Mouse (Mus musculus) cerebral cortex, adult 2 months (tissue): ENCODE results near the gene Socs7.

Source experiments
- WGBS: fragments of 180-500 bp; shearing (Covaris S2); methylation state at CpG from one replicate; pipeline ENCODE4 v1.1.7; 2018; 5-methylcytosine and 5-hydroxymethylcytosine counted together

Gene Socs7

DNA sequence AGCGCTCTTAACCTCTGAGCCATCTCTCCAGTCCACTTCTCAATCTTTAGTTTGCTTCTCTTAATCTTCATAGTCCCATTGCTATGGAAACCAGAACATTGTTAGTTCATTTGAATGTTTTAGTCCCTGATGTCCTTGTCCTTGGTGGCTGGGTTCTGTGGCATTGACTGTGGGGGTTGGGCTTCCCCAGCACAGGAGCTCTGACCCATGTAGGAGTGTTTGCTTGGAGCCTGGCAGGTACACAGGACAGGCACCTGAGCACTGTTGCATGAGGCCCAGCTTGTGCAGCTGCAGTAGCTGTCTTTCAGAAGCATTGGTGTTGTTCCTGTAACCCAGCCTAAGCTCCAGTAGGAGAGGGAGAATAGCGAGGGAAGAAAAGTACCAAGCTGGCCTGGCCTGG is 25.5 kb downstream of the Socs7 start:
- 95% methylated on average over 2 of the region's 2 CpGs for whole genome bisulfite sequencing

DNA sequence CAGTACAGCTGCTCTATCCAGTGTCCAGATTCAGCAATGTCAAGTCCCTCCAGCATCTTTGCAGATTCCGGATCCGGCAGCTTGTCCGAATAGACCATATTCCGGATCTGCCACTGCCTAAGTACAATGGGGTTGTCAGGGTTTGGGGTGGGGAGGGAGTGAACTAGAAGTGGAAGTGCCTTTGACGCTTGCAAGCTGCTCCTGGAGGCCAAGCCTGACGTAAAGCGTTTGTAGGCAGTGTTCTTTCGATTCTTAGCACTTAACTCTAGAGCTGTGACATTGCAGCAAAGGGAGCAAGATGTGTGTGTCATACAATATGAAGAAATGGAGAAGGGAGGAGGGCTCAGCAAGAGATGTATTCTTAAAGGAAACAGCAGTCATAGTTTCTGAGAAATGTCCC is 26.8 kb downstream of the Socs7 start:
- WGBS = 60% methylated on average over 8 of the region's 8 CpGs

DNA sequence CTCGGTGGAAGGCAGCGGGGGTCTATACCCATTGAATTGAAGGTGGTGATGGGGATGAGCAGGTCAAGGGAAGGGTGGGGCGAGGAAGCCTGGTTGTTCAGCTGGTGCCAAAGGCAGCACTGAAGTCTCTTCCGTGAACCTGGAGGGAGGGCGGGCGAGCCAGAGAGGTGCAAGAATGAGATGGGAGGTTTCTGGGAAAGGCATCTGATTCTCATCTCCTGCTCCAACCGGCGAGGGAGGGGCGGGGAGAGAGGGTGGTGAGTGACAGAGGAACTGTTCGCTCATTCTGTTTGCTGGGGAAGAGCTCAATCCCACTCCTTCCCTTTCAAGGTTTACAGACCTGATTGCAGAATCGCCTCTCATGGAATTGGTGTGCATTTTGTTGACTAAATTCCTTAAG is 31.3 kb downstream of the Socs7 start:
- WGBS = 61% methylated on average over 11 of the region's 11 CpGs

DNA sequence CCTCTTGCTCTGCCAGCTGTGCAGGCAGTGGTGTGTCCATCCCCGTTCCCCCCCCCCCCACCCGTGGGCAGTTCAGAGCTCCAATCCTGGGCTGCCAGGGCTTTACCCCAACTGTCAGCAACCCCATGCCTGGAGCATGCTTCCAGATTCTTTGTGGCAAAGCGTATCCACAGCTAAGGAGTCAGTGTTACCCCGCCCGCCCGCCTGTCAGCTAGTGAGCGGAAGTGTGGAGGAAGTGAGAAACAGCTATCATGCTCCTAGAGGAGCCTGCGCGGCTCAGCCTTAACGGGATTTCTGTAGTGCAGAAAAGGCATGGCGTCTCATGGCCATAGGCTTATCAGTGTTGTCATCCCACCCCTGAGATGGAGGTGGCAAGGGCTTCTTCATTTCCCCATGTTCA is 31.8 kb downstream of the Socs7 start:
- WGBS = 41% methylated on average over 11 of the region's 11 CpGs

DNA sequence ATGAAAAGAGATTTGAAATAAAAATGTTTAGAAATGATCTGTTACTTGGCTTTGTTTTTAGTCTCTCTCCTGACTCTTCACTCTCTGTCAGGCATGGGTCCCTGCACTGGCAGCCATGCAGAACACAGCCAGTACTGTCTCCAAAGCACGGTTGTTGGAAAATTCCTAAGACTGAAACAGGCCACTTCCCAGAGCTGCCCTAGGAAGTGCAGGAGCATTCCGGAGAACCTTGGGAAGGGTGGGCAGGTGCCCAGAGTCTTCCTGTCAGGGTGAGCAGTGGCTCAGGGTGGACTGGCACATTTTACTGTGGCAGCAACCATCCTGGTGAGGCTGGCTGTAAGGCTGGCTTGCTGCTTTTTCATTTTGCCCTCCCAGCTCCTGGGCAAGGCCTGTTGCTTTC is 36.2 kb downstream of the Socs7 start:
- WGBS = 64% methylated on average over 2 of the region's 2 CpGs

DNA sequence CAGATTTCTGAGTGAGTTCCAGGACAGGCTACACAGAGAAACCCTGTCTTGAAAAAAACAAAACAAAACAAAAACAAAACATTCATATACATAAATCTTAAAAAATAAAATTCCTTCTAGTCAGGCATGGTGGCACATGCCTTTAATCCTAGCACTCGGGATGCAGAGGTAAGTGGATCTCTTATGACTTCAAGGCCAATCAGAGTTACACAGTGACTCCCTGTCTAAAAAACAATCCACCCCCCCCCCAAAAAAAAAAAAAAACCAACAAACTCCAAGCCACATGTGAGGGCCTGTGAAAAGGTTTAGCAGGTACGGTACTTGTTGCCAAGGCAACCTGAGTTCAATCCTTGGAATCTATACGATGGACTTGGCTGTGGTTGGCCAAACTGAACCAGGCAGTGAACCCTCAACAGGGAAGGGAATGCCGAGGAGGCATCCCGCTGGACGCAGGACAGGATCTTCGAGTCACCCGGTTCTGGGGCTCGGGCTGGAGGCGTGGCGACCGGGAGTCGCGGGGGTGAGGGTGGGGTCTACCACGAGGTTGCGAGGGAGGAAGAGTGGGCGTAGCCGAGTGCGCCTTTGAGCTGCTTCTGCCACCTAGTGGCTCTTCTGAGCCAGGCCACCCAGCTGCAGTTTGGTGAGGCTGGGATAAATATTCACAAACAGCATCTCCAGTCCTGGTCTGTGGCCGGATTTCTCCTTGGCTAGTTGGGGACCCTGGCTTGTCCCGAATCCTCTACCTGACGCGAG is 37.8 kb downstream of the Socs7 start:
- 3% methylated on average over 23 of the region's 23 CpGs for WGBS

DNA sequence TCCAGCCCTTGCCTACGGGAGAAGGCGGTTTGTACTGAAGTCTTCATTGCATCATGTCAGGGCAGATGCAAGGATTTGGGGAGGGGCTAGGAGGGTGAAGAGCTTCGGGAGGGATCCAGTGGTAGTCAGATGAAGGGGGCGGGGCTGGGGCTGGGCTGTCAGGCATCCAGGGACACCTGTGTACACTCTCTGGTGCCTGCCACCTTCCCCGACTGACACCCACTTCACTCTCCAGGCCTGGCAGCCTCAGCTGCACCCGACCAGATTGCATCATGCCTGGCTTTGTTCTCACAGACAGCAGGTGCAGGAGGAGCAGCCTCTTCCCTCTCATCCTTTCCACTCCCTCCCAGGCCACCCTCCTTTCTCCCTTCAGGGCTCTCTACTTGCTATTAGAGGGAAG is 38.7 kb downstream of the Socs7 start:
- WGBS = 15% methylated on average over 6 of the region's 6 CpGs

DNA sequence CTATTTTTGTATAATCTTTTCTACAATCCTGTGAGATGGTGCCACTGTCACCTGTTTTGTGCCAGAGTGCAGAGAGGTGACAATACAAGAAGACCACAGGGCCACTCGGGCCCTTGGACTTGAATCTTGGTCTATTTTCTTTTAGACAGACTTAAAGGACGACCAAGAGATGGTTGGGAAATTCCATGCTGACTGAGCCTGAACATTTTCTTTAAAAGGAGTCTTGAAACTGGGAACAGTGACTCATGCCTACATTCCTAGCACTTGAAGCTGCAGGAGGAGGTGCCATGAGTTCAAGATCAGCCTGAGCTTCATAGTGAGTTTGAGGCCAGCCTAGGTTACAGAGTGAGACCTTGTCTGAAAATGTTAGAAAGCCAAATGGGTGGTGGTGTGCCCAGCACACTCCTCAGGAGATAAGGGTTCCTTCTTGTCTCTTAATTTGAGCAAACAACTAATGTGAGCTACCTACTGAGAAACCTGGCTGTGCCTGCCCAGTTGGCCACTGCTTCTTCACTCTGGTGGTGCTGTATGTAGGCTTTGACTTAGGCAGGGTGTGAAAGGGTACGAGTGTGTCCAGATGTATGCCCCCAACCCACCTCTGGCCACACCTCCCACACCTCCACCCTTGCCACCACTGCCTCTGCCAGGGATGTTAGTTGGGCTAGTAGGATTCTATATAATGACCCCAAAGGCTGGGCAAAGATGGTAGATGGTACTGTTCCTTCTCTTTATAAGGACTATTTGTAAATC is 39.5 kb downstream of the Socs7 start:
- WGBS = 60% methylated on average over 3 of the region's 3 CpGs

DNA sequence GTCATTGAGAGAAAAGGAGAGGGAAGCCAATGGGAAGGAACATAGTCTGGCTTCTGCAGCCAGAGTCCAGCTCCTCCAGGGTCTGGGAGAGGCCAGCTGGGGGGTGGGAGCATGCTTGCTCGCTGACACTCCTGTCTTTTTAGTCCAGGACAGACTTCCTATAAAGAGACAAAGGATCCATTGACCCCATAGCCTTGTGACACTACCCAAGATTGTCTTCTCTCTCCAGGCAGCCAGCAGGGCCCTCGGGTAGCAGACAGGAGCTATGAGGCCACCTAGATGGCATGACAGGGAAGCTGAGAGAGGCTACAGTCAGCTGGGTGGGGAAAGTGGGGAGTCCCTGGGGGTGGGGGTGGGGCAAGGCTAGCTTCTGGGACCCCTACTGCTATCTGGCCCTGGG is 40.4 kb downstream of the Socs7 start:
- 57% methylated on average over 2 of the region's 2 CpGs for WGBS

DNA sequence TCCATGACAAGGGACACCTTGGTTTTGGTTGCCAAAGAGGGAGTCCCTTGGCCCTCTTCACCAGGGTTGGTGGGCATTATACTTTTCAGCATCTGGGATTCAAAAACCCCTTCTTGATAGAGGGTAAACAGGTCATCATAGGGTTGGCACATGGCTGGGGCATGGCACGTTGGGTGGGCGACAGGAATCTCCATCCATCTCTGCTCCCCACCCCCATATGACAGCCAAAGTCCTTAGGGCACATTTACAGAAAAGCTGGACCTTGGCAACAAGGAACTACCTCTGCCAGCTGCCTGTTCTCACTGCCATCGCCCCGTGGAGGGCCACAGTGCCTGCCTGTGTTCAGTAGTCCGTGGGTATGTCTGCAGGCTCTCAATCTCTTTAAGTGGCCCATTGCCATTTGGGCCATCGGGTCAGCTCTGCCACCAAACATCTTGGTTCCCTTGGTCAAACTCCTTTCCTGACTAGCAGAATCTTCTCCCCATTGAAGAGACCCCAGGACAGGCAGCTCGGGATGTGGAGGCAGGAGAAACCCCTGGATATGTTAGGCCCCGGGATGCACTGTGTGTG is 41.3 kb downstream of the Socs7 start:
- WGBS = 41% methylated on average over 8 of the region's 8 CpGs

DNA sequence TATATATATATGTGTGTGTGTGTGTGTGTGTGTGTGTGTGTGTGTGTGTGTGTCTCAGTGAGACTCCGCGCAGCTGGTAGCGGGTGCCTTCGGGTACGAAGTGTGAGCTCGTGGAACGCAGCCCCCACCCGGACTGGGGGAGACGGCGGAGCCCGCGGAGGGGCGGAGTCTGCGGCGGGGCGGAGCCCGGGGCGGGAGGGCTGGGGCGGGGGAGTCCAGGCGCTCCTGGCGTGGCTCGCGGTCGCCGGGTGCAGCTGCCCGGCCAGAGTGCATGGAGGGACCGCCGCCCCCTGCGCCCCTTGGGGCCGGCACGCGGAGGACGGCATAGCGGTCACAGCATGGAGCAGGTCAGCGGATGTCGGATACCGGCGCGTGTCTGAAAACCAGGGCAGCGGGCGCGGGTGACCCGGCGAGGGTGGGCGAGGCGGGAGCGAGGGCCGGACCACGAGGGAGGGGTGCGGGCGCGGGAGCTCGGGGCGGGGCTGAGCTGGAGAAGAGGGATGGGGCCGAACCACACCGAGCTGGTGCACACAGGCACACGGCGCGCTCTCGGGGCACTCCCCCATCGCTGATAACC is 41.9 kb downstream of the Socs7 start:
- 1% methylated on average over 60 of the region's 61 CpGs for WGBS

DNA sequence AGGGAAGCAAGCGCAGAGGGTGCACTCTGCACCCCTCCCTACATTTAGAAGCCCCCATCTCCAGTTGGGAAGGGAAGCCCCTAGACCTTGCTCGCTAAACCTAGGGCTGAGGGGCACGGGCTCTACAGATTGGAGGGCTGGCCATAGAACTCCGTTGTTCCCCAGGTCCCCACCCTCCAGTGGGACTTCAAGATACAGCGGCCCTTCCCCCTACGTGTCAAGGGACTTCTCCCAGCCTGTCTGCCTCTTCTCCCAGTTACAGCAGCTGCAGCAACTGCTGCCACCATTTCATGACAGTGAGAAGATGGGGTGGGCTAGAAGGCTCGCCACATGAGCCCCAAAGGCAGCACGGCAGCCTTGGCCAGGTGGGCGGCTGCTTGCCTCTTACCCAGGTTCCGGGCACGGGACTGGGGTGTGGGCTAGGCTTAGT is 42.4 kb downstream of the Socs7 start:
- WGBS = under 1% methylated on average over 11 of the region's 11 CpGs

DNA sequence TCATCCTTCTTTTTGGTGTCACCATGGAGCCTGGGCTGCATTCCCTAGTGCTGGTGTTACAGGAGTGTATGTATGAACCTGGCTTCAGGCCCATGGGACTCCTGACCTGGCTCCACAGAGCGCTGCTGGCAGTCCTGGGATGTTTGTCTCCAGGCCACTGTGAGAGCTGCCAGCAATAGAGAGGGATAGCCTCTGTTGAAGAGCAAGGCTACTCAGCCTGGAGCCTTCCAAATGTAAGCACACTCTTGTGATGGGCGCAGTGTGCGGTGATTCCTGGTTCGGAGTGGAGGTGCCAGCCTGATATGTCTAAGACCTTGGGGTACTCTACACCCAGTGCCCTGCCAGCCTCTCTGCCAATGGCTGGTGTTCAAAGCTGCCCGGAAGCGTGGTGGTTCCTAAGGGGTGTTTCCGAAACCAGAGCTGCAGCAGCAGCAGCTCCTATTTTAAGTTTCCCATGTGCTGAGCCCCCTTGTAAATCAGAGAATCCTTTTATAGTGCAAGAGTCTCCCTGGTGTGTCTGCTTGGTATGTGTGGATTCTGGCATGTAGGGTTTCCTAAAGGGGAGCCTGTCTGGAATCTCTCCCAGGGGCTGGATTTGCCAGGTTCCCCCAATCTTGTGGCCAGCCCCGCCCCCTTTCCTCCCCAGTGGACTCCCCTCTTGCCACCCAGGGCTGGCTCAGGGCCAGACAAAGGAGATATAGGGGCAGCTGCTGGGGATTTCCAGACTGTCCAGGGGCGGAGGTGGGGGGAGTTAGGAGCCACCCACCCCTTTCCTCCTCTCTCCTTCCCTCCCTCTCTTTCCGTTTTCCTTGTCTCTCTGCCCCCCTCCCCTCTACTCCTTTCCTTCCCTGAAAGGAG is 44.0 kb downstream of the Socs7 start:
- WGBS = 31% methylated on average over 10 of the region's 10 CpGs

DNA sequence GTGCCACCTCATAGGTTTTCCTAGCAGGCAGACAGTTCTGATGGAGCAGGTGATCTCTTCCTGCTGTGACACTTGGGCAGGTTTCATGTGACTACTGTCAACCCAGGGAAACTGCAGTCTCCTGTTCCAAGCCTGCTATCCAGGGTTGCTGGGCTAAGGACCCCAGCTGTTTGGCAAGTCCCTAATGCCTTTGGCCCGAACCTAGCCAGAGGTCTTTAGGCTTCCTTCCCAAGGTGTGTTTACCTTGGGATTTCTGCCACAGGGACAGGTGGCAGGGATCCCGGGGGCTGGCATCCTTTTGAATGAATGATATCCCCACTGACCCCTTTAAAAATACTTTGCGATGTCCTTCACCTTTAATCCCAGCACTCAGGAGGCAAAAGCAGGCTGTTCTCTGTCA is 45.1 kb downstream of the Socs7 start:
- 89% methylated on average over 3 of the region's 3 CpGs for WGBS

DNA sequence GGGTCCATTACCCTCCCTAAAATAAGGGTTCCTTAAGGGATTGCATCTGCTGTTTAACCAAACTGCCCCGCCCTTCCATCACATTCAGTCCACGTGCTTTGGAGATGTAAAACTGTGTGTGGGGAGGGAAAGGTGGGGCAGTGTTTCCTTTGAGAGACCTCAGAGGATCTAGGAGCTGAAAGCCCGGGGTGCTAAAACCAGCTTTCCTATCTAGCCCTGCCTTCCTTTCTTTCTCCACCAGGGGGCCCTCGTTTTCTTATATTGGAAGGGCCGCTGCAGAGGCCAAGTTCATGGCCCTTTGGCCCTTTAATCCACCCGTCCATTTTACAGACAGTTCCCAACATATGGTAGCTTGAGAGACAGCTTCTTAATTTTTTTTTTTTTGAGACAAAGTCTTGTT is 45.8 kb downstream of the Socs7 start:
- 3% methylated on average over 6 of the region's 6 CpGs for WGBS

DNA sequence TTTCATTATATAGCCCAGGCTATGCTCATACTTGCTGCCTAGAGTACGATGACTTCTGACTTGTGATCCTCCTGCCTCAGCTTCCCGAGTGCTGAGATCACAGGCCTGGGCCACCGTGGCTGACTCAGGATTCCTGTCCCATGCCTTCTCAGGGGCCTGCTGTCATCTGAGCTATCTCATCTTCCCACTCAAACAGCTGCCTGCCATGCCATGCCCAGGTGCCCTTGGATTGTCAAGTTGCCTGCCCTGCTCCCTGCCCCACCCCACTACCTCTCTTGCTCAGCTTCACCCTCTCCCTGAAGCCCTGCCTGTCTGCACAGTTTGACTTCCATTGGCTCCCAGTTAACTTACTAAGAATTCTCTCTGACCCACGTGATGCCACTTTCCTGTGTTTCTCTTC is 48.6 kb downstream of the Socs7 start:
- WGBS = 88% methylated on average over 4 of the region's 4 CpGs

DNA sequence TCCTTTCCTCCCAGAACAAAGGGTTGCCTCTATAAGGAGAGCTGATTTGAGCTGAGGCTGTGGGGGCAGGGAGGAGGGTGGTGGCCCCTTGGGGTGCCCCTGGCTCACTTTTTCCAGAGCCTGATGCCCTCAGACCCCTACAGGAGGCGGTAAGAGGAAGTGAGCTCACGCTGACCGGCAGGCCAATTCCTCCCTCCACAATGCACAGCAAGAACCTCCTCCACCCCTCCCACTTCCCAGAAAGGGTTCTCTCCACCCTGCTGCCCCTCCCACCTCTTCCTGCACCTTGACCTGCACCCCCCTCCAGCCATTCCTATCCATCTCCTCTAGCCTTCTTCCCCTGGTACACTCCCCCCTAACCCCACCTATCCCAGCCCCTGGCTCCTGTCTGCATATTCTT is 49.8 kb downstream of the Socs7 start:
- WGBS = 51% methylated on average over 3 of the region's 3 CpGs

DNA sequence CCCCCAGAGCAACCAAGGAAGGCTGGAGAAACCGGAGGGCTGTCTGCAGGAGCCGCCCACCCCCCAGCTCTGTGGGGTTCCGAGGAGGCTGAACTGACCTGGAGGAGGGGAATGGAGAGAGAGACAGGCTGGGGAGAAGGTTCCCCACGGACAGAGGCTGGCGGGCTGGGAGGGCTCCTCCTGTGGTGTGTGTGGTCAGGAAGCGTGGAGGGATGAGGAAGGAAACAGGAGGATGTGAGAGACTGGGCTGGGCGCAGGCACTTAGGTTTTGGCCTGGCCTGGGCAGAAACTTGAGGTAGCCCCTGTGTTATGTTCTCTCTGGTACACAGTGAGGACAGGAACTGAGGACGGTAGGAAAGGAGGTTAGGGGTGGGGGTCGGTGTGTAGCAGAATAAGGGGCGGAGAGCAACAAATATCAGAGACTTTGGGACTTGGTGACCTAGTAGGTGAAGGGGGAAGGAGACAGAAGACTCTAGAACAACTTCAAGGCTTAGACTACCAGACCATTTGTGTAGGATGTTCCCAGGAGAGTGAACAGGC is 50.5 kb downstream of the Socs7 start:
- 68% methylated on average over 10 of the region's 10 CpGs for WGBS

DNA sequence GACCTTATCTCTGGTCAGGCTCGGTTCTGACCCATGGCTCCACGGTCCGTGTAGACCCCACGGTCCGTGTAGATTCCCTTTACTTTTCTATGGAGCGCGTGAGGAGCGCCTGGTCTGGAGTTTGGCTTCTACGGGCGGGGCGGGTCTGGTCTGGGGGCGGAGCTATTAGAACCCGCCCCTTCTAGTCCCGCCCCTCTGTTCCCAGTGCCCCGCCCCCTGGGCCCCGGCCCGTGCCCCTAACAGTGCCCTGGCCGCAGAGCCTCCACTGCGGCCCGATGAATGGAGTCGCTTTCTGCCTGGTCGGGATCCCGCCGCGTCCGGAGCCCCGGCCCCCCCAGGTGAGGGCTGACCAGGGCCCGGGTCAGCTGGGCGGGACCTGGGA is 53.0 kb downstream of the Socs7 start, which contains the start of gene Arhgap23:
Gene Arhgap23, plus strand, starts transcription at position 204 of the 382 bp plus-strand sequence.
- 9% methylated on average over 29 of the region's 29 CpGs for WGBS

DNA sequence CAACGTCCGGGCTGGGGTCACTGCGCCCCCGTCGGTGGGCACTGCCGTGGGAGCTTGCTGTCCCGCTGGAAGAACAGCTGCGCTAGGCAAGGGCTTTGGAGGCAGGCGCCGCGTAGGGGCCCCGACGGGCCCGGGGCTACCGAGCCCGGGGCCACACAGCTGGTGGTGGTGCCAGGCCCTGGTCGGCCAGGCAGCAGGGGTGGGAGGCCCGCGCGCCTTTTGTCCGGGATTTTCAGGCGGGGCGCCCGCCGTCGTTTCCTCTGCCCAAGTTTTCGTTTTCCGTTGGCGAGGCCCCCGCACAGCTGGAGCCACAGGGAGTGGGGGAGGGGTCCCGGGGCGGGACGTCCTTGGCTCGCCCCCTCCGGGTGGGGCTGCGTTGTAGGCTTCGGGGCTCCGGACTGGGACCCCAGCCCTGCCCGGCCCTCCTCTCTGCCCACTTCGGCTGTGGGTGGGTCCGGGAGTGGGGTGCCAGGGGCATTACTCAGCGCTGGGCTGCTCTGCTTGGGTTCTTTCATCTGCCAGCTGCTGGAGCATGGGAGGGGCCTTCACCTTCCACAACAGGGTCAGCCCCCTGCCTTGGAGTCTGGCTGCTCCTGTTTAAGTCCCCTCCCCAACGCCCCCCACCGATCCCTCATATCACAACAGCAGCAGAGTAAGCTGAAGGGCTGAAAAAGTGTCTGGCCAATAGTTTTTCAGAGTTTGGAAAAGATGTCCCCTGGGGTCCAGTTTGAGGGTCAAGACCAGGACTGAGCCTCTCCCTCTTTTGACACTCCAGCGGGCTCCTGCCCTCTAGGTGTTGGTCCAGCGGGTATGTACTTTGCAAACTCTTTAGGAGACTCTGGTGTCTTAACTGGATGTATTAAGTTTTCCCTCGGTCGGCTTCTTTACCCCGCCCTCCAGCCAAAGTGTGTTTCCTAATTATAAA is 53.6 kb downstream of the Socs7 start:
- WGBS = 8% methylated on average over 48 of the region's 49 CpGs
